Mouse (Mus musculus) liver, embryonic 12.5 days (tissue): ENCODE measurements around the gene Epsti1. TPM values are rescaled to one million over a fixed set of nuclear protein-coding genes. Genes with fewer than 3 reads are reported as not detected.

Experiments
- ATAC-seq: fragments of 200-750 bp; cut with Nextera tagmentation; 2 replicates; pipeline ENCODE4 v1.8.0; 2017; ENCODE audit warnings: moderate number of reproducible peaks, mild to moderate bottlenecking, moderate library complexity
- H3K27ac ChIP-seq: fragments of 300-500 bp; sonication (generic); 2 replicates; pipeline ENCODE4 v1.5.1; 2016; ENCODE audit warnings: mild to moderate bottlenecking
- H3K27me3 ChIP-seq: fragments of 300-500 bp; sonication (generic); replicated peaks from 2 replicates; pipeline ENCODE4 v1.6.1; 2016; ENCODE audit warnings: mild to moderate bottlenecking, moderate library complexity
- H3K36me3 ChIP-seq: fragments of 300-500 bp; sonication (generic); 2 replicates; pipeline ENCODE4 v1.6.1; 2016; ENCODE audit warnings: mild to moderate bottlenecking, moderate library complexity
- H3K4me1 ChIP-seq: fragments of 300-500 bp; sonication (generic); 2 replicates; pipeline ENCODE4 v1.6.1; 2016
- H3K4me2 ChIP-seq: fragments of 300-500 bp; sonication (generic); 2 replicates; pipeline ENCODE4 v1.6.1; 2016; ENCODE audit warnings: mild to moderate bottlenecking, moderate library complexity
- H3K4me3 ChIP-seq: fragments of 300-500 bp; sonication (generic); 2 replicates; pipeline ENCODE4 v1.5.1; 2016; ENCODE audit warnings: mild to moderate bottlenecking, moderate library complexity
- H3K9ac ChIP-seq: fragments of 300-500 bp; sonication (generic); 2 replicates; pipeline ENCODE4 v1.6.1; 2016; ENCODE audit warnings: mild to moderate bottlenecking, moderate library complexity
- H3K9me3 ChIP-seq: fragments of 300-500 bp; sonication (generic); replicated peaks from 2 replicates; pipeline ENCODE4 v1.6.1; 2016; ENCODE audit warnings: mild to moderate bottlenecking, moderate library complexity
- WGBS: fragments of 180-500 bp; shearing (Covaris S2); methylation state at CpG from one replicate; pipeline ENCODE4 v1.1.7; 2016; ENCODE audit not compliant: insufficient replicate concordance; 5-methylcytosine and 5-hydroxymethylcytosine counted together
- polyA plus RNA-seq: library from polyadenylated mRNA; unstranded; fragments of >200 nt; fragmentation: Nextera tagmentation; extraction: Ambion mirVana; gene quantifications from 2 replicates; pipeline ENCODE4 v1.2.1, GENCODE M21; 2016

Gene Epsti1
- polyA plus RNA-seq, 1 experiment from 2014 or later: 1.2 TPM

DNA sequence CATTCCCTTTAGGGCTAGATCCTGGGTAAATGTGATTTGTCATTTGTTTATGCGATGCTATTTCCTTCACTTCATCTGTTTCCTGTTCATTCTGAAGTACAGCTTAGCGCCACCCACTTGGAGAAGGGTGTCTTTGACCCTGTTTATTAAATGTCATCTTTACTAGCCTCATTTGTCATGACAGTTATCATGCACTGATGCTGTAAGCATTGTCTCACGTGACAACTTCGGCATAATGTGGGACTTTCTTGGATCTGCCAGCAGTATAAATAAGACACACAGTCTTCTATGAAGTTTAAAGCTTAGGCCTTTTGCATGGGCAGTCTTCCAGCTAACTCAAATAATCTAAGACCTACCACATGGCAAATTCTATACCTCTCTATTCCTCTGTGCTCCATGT lies 67.3 kb downstream of the Epsti1 start:
- Histone ChIP-seq H3K4me1 (no peaks in the 10 kb centered on the region), H3K9me3 (no peaks in the 10 kb centered on the region), H3K27ac (no peak overlapping the region), H3K36me3 (no peaks in the 10 kb centered on the region), H3K9ac (no peak overlapping the region), H3K4me3 (no peak overlapping the region), H3K27me3 (no peaks in the 10 kb centered on the region), H3K4me2 (no peak overlapping the region)
- no peak for ATAC-seq
- WGBS: 68% methylated on average over 4 of the region's 4 CpGs

GRCm38 (mm10) chr14:77974221-77974620 lies 70.2 kb downstream of the Epsti1 start:
- Histone ChIP-seq H3K4me3 (no peak overlapping the region), H3K4me1 (no peaks in the 10 kb centered on the region), H3K36me3 (no peaks in the 10 kb centered on the region), H3K9ac (no peak overlapping the region), H3K4me2 (no peak overlapping the region), H3K27me3 (no peaks in the 10 kb centered on the region), H3K9me3 (no peaks in the 10 kb centered on the region), H3K27ac (no peak overlapping the region)
- ATAC-seq: no peak
- WGBS: 66% methylated on average over 6 of the region's 6 CpGs

DNA sequence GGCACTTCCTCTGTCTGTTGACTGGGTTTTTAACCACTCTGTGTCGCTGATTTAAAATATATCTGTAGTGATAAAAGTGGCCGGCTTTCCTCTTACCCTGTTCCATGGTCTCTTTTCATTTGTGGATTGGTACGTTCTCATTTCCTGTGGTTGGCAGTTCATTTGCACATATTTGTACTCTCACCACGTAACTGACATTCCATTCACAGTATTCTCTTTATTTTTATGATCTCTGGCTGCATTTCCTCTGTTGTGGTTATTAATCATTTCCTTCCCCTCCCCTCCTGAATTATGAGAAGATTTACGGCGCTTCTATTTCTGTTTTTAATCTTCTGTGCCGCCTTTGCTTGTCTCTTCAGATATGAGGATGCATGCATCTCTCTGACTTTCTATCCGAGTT lies 71.7 kb downstream of the Epsti1 start:
- no peak overlapping the region for H3K27ac ChIP-seq
- no peaks in the 10 kb centered on the region for H3K4me1 ChIP-seq
- H3K4me3 ChIP-seq: no peak overlapping the region
- no peak overlapping the region for H3K9ac ChIP-seq
- no peak overlapping the region for H3K4me2 ChIP-seq
- H3K27me3 ChIP-seq: no peaks in the 10 kb centered on the region
- ATAC-seq: no peak
- 50% methylated on average over 8 of the region's 8 CpGs for WGBS
- H3K9me3 ChIP-seq: no peaks in the 10 kb centered on the region
- H3K36me3 ChIP-seq: no peaks in the 10 kb centered on the region

DNA sequence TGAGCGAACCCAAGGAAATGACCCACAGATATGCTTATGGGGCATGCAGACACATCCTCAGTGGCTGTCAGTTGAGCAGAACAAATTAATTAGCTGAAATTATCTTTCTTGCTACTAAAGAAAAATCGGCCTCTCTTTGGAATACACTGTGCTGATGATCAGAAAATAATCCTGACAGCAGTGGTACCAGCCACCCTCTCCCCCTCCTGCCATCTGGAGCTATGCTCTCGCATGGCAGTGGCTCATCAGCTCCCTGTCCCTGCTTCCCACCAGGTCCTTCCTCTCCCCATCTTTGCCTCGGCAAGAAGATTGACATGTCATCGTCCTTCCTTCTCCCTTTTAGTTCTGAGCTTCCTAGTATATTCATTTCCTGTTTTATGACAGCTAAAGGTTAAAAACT lies 77.5 kb downstream of the Epsti1 start:
- H3K9ac ChIP-seq: no peak overlapping the region
- no peaks in the 10 kb centered on the region for H3K36me3 ChIP-seq
- H3K4me1 ChIP-seq: no peaks in the 10 kb centered on the region
- no peaks in the 10 kb centered on the region for H3K9me3 ChIP-seq
- no peak overlapping the region for H3K4me3 ChIP-seq
- ATAC-seq: no peak
- no peaks in the 10 kb centered on the region for H3K27me3 ChIP-seq
- no peak overlapping the region for H3K4me2 ChIP-seq
- H3K27ac ChIP-seq: no peak overlapping the region
- 61% methylated on average over 5 of the region's 5 CpGs for WGBS

DNA sequence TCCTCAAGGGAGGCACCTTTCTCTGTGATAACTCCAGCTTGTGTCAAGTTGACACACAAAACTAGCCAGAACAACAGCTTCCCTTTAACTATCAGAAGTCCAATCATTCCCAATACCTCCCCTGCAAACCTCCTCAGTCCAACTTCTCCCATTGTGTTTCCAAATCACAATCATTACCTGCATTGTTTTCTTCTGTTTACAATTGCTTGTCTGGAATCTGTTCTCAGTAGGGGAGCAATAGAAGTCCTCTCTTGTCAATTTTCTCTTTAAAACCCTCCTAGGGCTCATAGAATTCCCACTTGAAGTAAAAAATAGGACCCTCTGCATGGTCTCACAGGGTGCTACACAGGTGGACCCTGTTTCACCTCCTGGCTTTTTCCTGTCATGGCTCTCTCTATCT lies 93.7 kb downstream of the Epsti1 start:
- Histone ChIP-seq H3K4me2 (no peak overlapping the region), H3K36me3 (no peaks in the 10 kb centered on the region), H3K4me3 (no peak overlapping the region), H3K27ac (no peak overlapping the region), H3K4me1 (no peaks in the 10 kb centered on the region), H3K9me3 (no peaks in the 10 kb centered on the region), H3K9ac (no peak overlapping the region), H3K27me3 (no peaks in the 10 kb centered on the region)
- ATAC-seq: no peak

DNA sequence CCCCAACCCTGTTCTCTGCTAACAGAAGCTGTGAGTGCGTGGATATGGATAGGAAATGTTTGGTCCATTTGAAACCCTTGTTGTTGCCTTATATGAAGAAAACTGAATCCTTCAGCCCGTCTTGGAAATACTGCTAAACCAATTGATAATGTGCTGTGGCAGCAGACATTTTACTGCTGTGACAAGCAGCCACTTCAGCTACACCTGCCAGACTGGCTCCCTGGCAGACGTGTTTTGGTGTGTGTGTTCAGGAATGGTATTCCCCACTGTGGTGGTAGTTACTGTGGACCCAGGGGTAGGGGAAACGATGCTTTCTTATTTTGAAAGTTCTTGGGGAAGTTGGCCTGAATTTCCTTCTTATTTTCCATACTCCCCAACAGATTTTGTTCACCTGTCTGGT lies 100.4 kb downstream of the Epsti1 start:
- no peak overlapping the region for H3K4me3 ChIP-seq
- H3K27ac ChIP-seq: no peak overlapping the region
- H3K36me3 ChIP-seq: no peaks in the 10 kb centered on the region
- ATAC-seq: no peak
- WGBS: 52% methylated on average over 4 of the region's 4 CpGs
- H3K4me1 ChIP-seq: no peaks in the 10 kb centered on the region
- no peaks in the 10 kb centered on the region for H3K27me3 ChIP-seq
- H3K9ac ChIP-seq: no peak overlapping the region
- H3K4me2 ChIP-seq: no peak overlapping the region
- no peaks in the 10 kb centered on the region for H3K9me3 ChIP-seq

DNA sequence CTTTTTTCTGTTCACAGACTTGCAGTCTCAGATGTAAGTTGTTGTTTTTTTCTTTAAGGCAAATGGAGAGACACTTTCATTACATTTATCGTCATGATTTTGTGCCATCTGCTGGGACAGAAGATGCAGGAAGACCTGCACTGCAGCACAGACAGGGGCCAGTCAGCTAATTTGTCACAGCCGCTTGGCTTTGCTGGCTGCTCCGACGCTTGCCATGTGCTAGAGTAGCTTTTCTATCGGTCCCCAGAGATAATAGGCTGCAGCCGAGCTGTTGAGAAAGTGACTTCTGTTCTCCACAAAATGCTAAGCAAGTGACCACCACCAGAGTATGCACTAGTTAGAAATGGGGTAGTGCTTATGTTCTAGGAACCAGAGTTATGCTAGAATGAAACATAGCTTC lies 104.0 kb downstream of the Epsti1 start:
- no peak overlapping the region for H3K27ac ChIP-seq
- H3K4me1 ChIP-seq: no peaks in the 10 kb centered on the region
- H3K4me3 ChIP-seq: no peak overlapping the region
- no peaks in the 10 kb centered on the region for H3K36me3 ChIP-seq
- ATAC-seq: no peak
- no peaks in the 10 kb centered on the region for H3K9me3 ChIP-seq
- no peaks in the 10 kb centered on the region for H3K27me3 ChIP-seq
- WGBS: 64% methylated on average over 6 of the region's 6 CpGs
- H3K4me2 ChIP-seq: no peak overlapping the region
- no peak overlapping the region for H3K9ac ChIP-seq

DNA sequence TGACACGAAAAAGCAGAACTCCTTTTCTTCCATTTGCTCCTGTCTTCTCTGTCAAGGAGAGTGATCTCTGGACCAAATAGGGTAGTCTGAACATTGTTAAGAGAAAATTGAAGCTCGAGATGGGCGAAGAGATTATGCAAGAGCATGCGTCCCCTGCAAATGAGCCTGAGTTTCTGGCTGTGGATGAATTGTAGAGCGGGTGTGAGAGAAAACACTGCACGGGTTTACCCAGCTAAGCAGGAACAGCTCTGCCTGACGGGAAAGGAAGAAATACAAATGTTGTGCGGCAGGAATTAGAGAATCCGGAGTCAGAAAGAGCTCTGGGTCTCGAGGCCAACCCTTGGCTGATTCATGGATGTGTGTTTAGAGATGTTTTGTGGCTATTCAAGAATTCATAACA lies 107.8 kb downstream of the Epsti1 start:
- Histone ChIP-seq H3K27ac (no peak overlapping the region), H3K4me3 (no peak overlapping the region), H3K9me3 (no peaks in the 10 kb centered on the region), H3K36me3 (no peaks in the 10 kb centered on the region), H3K27me3 (no peaks in the 10 kb centered on the region), H3K4me2 (no peak overlapping the region), H3K4me1 (no peaks in the 10 kb centered on the region), H3K9ac (no peak overlapping the region)
- ATAC-seq: no peak
- WGBS: 52% methylated on average over 10 of the region's 10 CpGs

- Histone ChIP-seq H3K9me3 (no peaks in the 10 kb centered on the region), H3K4me1 (no peaks in the 10 kb centered on the region), H3K9ac (no peak overlapping the region), H3K36me3 (no peaks in the 10 kb centered on the region), H3K27ac (no peak overlapping the region), H3K4me3 (no peak overlapping the region), H3K4me2 (no peak overlapping the region), H3K27me3 (no peaks in the 10 kb centered on the region)
- no peak for ATAC-seq
- 67% methylated on average over 7 of the region's 7 CpGs for WGBS
These were observed 111.7 kb downstream of the Epsti1 start for GRCm38 (mm10) chr14:78015540-78016321.

DNA sequence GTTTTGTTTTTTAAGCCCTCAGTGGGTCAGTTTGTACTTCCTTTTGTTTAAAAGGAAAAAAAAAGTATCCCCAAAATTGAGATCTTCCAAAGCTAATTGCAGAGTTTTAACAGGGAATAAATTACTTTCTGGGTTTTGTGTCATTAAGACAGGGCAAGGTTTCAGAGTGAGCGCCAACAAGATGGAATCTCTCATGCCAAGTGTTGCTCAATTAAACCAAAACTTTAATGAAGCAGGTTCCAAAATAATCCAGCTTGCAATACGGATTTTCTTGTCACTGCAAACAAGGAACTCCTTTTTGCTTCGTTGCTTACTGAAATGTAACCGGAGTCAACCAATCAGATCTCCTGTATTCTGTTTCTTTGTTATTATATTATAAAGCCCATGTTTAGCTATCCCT lies 112.4 kb downstream of the Epsti1 start:
- no peak for ATAC-seq
- Histone ChIP-seq H3K4me3 (no peak overlapping the region), H3K27ac (no peak overlapping the region), H3K36me3 (no peaks in the 10 kb centered on the region), H3K9ac (no peak overlapping the region), H3K4me2 (no peak overlapping the region), H3K4me1 (no peaks in the 10 kb centered on the region), H3K9me3 (no peaks in the 10 kb centered on the region), H3K27me3 (no peaks in the 10 kb centered on the region)
- WGBS: 63% methylated on average over 4 of the region's 4 CpGs

- Histone ChIP-seq H3K27ac (no peak overlapping the region), H3K36me3 (no peaks in the 10 kb centered on the region), H3K9ac (no peak overlapping the region), H3K27me3 (no peaks in the 10 kb centered on the region), H3K4me2 (no peak overlapping the region), H3K4me3 (no peak overlapping the region), H3K4me1 (no peaks in the 10 kb centered on the region), H3K9me3 (no peaks in the 10 kb centered on the region)
- ATAC-seq: no peak
- WGBS: 56% methylated on average over 8 of the region's 8 CpGs
These were observed 115.9 kb downstream of the Epsti1 start for GRCm38 (mm10) chr14:78019935-78020334.

DNA sequence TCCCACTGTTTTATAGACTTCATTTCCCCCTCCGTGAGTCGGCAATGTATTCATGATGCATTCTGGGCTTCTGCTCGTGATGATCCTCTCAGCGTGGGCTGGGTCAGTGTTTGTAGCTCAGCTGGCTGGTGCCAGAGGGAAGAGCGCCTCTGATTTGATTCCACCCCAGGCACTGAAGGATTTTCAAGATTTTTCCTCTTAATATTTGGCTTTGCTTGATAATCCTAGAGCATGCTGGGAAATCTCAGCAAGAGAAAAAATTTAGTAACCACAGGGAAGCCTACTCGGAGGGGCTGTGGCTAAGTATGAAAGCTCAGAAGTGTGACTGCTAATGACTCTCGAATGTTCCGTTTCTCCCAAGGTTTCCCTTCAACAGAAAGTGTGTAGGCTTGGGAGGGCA lies 134.8 kb downstream of the Epsti1 start:
- Histone ChIP-seq H3K9ac (no peak overlapping the region), H3K9me3 (0 out of 2 replicates have a peak, but pooled peaks cover 3% of the 10 kb centered on the region), H3K4me1 (no peaks in the 10 kb centered on the region), H3K36me3 (no peaks in the 10 kb centered on the region), H3K4me2 (no peak overlapping the region), H3K27me3 (no peaks in the 10 kb centered on the region), H3K27ac (no peak overlapping the region), H3K4me3 (no peak overlapping the region)
- no peak for ATAC-seq
- 75% methylated on average over 8 of the region's 8 CpGs for WGBS

DNA sequence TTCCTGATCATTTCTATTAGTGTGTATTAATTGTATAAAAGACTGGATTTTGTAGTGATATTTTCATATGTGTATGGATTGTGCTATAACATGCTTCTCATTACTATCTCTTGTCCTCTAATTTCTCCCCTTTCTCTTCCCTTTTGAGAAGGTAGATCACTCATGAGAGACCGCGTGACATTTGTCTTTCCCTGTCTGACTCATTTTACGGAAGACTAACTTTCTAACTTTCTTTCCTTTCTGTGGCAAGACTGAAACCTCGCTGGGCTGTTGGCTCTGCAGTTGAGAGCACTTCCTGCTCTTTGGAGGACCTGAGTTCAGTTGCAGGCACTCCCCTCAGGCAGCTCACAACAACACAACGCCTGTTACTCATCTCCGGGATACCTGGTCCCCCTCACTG lies 136.6 kb downstream of the Epsti1 start:
- Histone ChIP-seq H3K4me2 (no peak overlapping the region), H3K36me3 (no peaks in the 10 kb centered on the region), H3K4me3 (no peak overlapping the region), H3K9me3 (0 out of 2 replicates have a peak, but pooled peaks cover 3% of the 10 kb centered on the region), H3K9ac (no peak overlapping the region), H3K4me1 (no peaks in the 10 kb centered on the region), H3K27ac (no peak overlapping the region), H3K27me3 (no peaks in the 10 kb centered on the region)
- WGBS: 67% methylated on average over 6 of the region's 6 CpGs
- ATAC-seq: no peak
